Mouse (Mus musculus): ENCODE results near the gene 3110040M04Rik. TPM values are rescaled to one million over a fixed set of nuclear protein-coding genes. Genes with fewer than 3 reads are reported as not detected.
"Not testable (repeated sequence)": the region's sequence is repeated elsewhere in the genome, so short reads cannot be mapped to it uniquely, and the experiment has no call there.

3110040M04Rik gene
- polyA plus RNA-seq, 1 experiment from 2014 or later = 0.66 TPM

DNA sequence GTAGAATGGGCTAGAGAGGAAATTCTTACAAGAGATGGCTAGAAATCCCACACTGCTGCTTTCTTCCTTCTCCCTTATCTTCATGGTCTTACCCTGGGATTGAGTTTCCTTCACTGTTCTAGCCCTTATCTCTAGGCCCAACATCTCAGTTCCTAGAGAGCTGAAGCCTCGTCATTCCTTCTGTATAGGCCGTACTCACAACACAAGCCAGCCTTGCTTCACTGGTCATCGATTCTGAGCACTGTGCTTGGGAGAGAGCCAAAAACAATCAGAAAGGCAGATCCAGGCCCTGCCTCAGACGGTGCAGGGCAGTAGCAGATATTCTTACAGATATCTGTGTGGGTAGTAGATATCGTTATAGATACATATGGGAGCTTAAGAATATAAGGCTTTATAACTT, 4.6 kb downstream of the 3110040M04Rik start:
- not testable (repeated sequence) for H3K9me3 ChIP-seq (ENCODE audit: control insufficient read depth, low read length); H3K27ac ChIP-seq (ENCODE audit: low read depth, low read length); H3K27me3 ChIP-seq (ENCODE audit: control insufficient read depth, insufficient read depth, low read length); H3K36me3 ChIP-seq (ENCODE audit: control insufficient read depth, insufficient read depth, low read length); ATAC-seq (ENCODE audit: insufficient read depth, low FRiP score, low TSS enrichment); DNase-seq (ENCODE audit: low spot score); H3K4me2 ChIP-seq (ENCODE audit: low read depth); H3K9ac ChIP-seq (ENCODE audit: low read length); H3K4me1 ChIP-seq (ENCODE audit: control insufficient read depth, insufficient read depth, low read length); H3K4me3 ChIP-seq (ENCODE audit: low read depth, low read length)
- 90% methylated on average over 3 of the region's 5 CpGs for WGBS

DNA sequence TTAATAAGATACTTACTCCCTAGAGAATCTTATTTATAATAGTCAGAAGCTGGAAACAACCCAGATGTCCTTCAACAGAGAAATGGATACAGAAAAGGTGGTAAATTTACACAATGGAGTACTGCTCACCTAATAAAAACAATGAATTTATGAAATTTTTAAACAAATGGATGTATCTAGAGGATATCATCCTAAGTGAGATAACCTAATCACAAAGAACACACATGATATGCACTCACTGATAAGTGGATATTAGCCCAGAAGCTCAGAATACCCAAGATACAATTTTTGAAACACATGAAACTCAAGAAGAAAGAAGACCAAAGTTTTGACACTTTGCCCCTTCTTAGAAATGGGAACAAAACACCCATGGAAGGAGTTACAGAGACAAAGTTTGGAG, 5.0 kb downstream of the 3110040M04Rik start:
- H3K9me3 ChIP-seq (ENCODE audit: control insufficient read depth, low read length); H3K36me3 ChIP-seq (ENCODE audit: control insufficient read depth, insufficient read depth, low read length); H3K4me1 ChIP-seq (ENCODE audit: control insufficient read depth, insufficient read depth, low read length); DNase-seq (ENCODE audit: low spot score); H3K4me2 ChIP-seq (ENCODE audit: low read depth); H3K27me3 ChIP-seq (ENCODE audit: control insufficient read depth, insufficient read depth, low read length); H3K9ac ChIP-seq (ENCODE audit: low read length); H3K27ac ChIP-seq (ENCODE audit: low read depth, low read length); ATAC-seq (ENCODE audit: insufficient read depth, low FRiP score, low TSS enrichment); H3K4me3 ChIP-seq (ENCODE audit: low read depth, low read length): not testable (repeated sequence)

DNA sequence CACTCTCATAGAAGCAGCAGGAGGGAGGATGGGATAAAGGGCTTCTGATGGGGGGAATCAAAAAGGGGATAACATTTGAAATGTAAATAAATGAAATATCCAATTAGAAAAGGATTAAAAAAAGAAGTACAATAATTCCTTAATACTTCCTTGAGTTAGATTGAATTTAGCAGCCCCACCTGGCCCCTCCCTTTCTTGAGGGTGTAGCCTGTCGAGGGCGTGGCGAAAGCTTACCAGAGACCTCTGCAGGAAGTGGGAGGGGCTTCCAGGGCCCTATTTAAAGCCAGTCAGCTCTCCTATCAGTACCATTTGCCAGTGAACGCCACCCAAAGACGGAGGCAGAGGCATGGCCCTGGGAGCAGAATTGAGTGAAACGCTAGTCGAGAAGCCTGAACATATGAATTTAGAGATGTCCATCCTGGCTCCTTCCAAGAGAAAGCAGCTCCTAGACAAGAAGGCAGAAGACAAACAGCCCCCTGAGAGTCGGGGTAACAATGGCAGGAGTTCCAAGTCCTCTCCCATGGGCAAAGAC, 6.0 kb downstream of the 3110040M04Rik start, which contains the start of gene Gm47996:
Gene Gm47996, plus strand, starts transcription at position 308 of the 532 bp plus-strand sequence.
- not testable (repeated sequence) for H3K4me3 ChIP-seq (ENCODE audit: low read depth, low read length); ATAC-seq (ENCODE audit: insufficient read depth, low FRiP score, low TSS enrichment)
- WGBS = 95% methylated on average over 4 of the region's 8 CpGs

DNA sequence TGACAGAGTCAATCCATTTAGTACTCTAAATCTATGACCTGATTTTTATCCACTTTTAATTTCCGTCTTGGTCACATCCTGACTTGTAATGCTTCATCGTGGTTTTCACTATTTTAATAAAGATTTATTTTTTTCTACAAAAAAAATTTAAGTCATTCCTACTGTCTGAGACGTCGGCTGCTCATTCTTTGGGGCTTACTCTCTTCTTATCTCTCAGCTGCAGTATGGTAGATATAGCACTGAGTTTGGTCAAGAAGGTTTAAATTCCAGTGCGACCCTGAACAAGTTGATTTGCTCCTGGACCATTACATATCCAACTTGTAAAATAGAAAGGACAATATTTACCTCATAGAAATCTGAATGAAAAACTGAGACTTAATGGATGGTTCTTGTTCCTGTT, 7.7 kb downstream of the 3110040M04Rik start:
- H3K9me3 ChIP-seq (ENCODE audit: control insufficient read depth, low read length); H3K27me3 ChIP-seq (ENCODE audit: control insufficient read depth, insufficient read depth, low read length); H3K4me3 ChIP-seq (ENCODE audit: low read depth, low read length); H3K36me3 ChIP-seq (ENCODE audit: control insufficient read depth, insufficient read depth, low read length); DNase-seq (ENCODE audit: low spot score); ATAC-seq (ENCODE audit: insufficient read depth, low FRiP score, low TSS enrichment); H3K4me2 ChIP-seq (ENCODE audit: low read depth); H3K4me1 ChIP-seq (ENCODE audit: control insufficient read depth, insufficient read depth, low read length); H3K9ac ChIP-seq (ENCODE audit: low read length); H3K27ac ChIP-seq (ENCODE audit: low read depth, low read length): not testable (repeated sequence)
- WGBS = 92% methylated on average over 5 of the region's 5 CpGs

More for the DNA sequence above, 6.0 kb downstream of the 3110040M04Rik start, which contains the start of gene Gm47996:
- not testable (repeated sequence) for H3K27me3 ChIP-seq (ENCODE audit: control insufficient read depth, insufficient read depth, low read length); DNase-seq (ENCODE audit: low spot score); H3K4me2 ChIP-seq (ENCODE audit: low read depth); H3K27ac ChIP-seq (ENCODE audit: low read depth, low read length); H3K9me3 ChIP-seq (ENCODE audit: control insufficient read depth, low read length); H3K36me3 ChIP-seq (ENCODE audit: control insufficient read depth, insufficient read depth, low read length); H3K4me1 ChIP-seq (ENCODE audit: control insufficient read depth, insufficient read depth, low read length); H3K9ac ChIP-seq (ENCODE audit: low read length)

DNA sequence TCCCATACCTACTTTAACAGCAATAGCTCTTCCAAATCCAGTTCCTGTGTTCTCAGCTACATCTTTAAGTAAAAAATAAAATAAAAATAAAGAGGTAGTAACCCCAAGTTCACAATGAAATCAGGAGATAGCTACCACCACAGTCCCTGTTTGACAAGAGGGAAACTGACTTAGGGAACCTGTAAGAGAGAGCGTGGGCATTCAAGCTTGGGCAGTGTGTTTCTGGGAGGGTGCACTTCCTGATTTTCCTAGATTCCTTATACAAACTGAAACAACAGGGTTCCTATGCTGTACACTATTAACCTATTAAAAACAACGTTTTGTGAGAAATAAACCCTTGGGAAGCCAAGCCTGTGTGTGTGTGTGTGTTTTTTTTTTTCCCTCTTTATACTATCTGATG, 10.9 kb downstream of the 3110040M04Rik start:
- H3K4me3 ChIP-seq (ENCODE audit: low read depth, low read length) = no peak overlapping the region
- H3K27ac ChIP-seq (ENCODE audit: low read depth, low read length) = no peak overlapping the region
- ATAC-seq (ENCODE audit: insufficient read depth, low FRiP score, low TSS enrichment) (no peak), DNase-seq (ENCODE audit: low spot score) (no peak)
- H3K9ac ChIP-seq (ENCODE audit: low read length) = no peak overlapping the region
- H3K36me3 ChIP-seq (ENCODE audit: control insufficient read depth, insufficient read depth, low read length) = no peaks in the 10 kb centered on the region
- H3K27me3 ChIP-seq (ENCODE audit: control insufficient read depth, insufficient read depth, low read length) = no peaks in the 10 kb centered on the region
- H3K4me2 ChIP-seq (ENCODE audit: low read depth) = no peak overlapping the region
- 67% methylated on average over 2 of the region's 2 CpGs for WGBS
- no peaks in the 10 kb centered on the region for H3K4me1 ChIP-seq (ENCODE audit: control insufficient read depth, insufficient read depth, low read length)
- H3K9me3 ChIP-seq (ENCODE audit: control insufficient read depth, low read length) = no peaks in the 10 kb centered on the region

DNA sequence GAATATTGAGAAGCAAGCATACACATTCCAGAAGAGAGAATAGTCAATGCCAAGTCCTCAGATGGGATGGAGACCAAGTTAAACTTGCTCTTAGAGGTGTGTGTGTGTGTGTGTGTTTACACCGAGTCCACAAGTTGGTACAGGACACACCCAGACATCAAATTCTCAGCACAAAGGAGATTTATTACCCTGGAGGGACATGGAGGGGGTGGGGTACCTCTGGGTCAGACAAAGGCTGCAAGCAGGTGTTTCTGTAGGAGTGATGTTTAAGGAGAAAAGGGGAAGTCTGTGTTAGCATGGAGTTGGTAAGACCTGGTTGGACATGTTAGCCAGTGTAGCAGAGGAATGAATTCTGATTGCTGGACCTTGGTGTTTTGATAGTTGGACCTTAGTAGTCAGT, 12.1 kb downstream of the 3110040M04Rik start:
- no peaks in the 10 kb centered on the region for H3K9me3 ChIP-seq (ENCODE audit: control insufficient read depth, low read length)
- no peaks in the 10 kb centered on the region for H3K36me3 ChIP-seq (ENCODE audit: control insufficient read depth, insufficient read depth, low read length)
- H3K4me3 ChIP-seq (ENCODE audit: low read depth, low read length) = no peak overlapping the region
- WGBS = 28% methylated on average over 1 of the region's 1 CpGs
- no peak overlapping the region for H3K9ac ChIP-seq (ENCODE audit: low read length)
- no peaks in the 10 kb centered on the region for H3K27me3 ChIP-seq (ENCODE audit: control insufficient read depth, insufficient read depth, low read length)
- DNase-seq (ENCODE audit: low spot score) = no peak
- no peak overlapping the region for H3K4me2 ChIP-seq (ENCODE audit: low read depth)
- ATAC-seq (ENCODE audit: insufficient read depth, low FRiP score, low TSS enrichment) = no peak
- H3K27ac ChIP-seq (ENCODE audit: low read depth, low read length) = no peak overlapping the region
- H3K4me1 ChIP-seq (ENCODE audit: control insufficient read depth, insufficient read depth, low read length) = no peaks in the 10 kb centered on the region

DNA sequence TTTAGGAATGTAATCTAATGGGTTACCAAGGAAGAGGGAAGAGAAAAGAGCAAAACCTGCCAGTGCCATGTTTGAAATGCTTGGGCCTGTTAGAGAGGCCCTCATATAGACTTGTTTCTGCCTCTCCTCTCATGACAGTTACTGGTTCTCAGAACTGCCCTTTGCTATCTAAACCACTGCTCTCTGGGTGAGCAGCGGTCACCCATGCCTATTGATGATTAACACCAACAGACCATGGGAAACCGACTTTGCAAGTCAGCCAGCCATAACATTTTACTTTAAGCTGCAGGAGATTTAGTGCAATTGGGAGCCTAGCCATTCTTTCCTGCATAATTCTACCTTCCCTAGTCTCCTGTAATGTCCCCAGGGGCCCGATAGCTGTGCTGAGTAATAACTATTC, 12.5 kb downstream of the 3110040M04Rik start:
- no peaks in the 10 kb centered on the region for H3K9me3 ChIP-seq (ENCODE audit: control insufficient read depth, low read length)
- H3K4me2 ChIP-seq (ENCODE audit: low read depth) = no peak overlapping the region
- no peak overlapping the region for H3K9ac ChIP-seq (ENCODE audit: low read length)
- 69% methylated on average over 3 of the region's 3 CpGs for WGBS
- no peak for ATAC-seq (ENCODE audit: insufficient read depth, low FRiP score, low TSS enrichment)
- no peak for DNase-seq (ENCODE audit: low spot score)
- H3K27me3 ChIP-seq (ENCODE audit: control insufficient read depth, insufficient read depth, low read length) = no peaks in the 10 kb centered on the region
- no peak overlapping the region for H3K27ac ChIP-seq (ENCODE audit: low read depth, low read length)
- no peaks in the 10 kb centered on the region for H3K36me3 ChIP-seq (ENCODE audit: control insufficient read depth, insufficient read depth, low read length)
- H3K4me1 ChIP-seq (ENCODE audit: control insufficient read depth, insufficient read depth, low read length) = no peaks in the 10 kb centered on the region
- H3K4me3 ChIP-seq (ENCODE audit: low read depth, low read length) = no peak overlapping the region

DNA sequence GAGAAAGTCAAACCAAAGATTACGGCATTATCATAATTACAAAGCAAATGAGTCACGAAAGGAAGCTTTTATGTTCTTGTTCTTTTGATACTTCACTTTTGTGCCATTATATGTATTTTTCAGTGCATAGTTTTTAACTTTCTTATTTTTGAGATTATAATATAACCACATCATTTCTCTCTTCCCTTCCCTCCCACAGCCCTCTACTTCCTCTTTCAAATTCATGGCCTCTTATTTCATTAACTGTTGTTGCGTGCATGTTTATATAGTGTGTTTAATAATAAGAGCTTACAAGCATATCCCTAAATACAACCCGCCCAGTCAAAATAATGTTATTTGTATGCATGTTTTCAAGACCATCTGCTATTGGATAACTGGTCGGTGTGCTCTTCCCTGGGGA, 15.1 kb downstream of the 3110040M04Rik start:
- no peaks in the 10 kb centered on the region for H3K4me1 ChIP-seq (ENCODE audit: control insufficient read depth, insufficient read depth, low read length)
- no peak overlapping the region for H3K9ac ChIP-seq (ENCODE audit: low read length)
- no peaks in the 10 kb centered on the region for H3K27me3 ChIP-seq (ENCODE audit: control insufficient read depth, insufficient read depth, low read length)
- H3K36me3 ChIP-seq (ENCODE audit: control insufficient read depth, insufficient read depth, low read length) = no peaks in the 10 kb centered on the region
- no peaks in the 10 kb centered on the region for H3K9me3 ChIP-seq (ENCODE audit: control insufficient read depth, low read length)
- WGBS = 91% methylated on average over 5 of the region's 5 CpGs
- ATAC-seq (ENCODE audit: insufficient read depth, low FRiP score, low TSS enrichment) (no peak), DNase-seq (ENCODE audit: low spot score) (no peak)
- no peak overlapping the region for H3K4me3 ChIP-seq (ENCODE audit: low read depth, low read length)
- no peak overlapping the region for H3K4me2 ChIP-seq (ENCODE audit: low read depth)
- no peak overlapping the region for H3K27ac ChIP-seq (ENCODE audit: low read depth, low read length)

DNA sequence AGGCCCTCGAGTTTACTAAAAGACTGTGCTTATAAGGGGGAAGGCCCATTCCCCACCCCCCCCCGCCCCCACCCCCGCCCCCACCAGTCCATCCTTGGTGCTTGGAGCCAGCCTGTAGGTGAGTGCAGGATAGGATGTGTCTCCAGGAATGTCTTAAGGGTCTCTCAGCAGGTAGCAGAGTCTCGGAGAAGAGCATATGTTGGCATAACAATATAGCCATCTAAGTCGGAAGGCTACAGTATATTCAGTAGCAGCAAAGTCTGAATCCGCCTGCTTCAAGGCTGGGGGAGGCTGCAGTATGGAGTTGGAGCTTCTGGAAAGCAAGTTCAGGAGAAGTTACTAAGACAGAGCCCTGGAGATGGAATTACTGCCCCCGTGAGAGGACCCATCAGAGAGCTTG, 16.2 kb downstream of the 3110040M04Rik start:
- no peaks in the 10 kb centered on the region for H3K9me3 ChIP-seq (ENCODE audit: control insufficient read depth, low read length)
- no peak overlapping the region for H3K4me2 ChIP-seq (ENCODE audit: low read depth)
- H3K4me3 ChIP-seq (ENCODE audit: low read depth, low read length) = no peak overlapping the region
- WGBS = 69% methylated on average over 7 of the region's 7 CpGs
- no peaks in the 10 kb centered on the region for H3K4me1 ChIP-seq (ENCODE audit: control insufficient read depth, insufficient read depth, low read length)
- no peak overlapping the region for H3K27ac ChIP-seq (ENCODE audit: low read depth, low read length)
- no peaks in the 10 kb centered on the region for H3K27me3 ChIP-seq (ENCODE audit: control insufficient read depth, insufficient read depth, low read length)
- ATAC-seq (ENCODE audit: insufficient read depth, low FRiP score, low TSS enrichment) (no peak), DNase-seq (ENCODE audit: low spot score) (no peak)
- H3K36me3 ChIP-seq (ENCODE audit: control insufficient read depth, insufficient read depth, low read length) = no peaks in the 10 kb centered on the region
- no peak overlapping the region for H3K9ac ChIP-seq (ENCODE audit: low read length)
